Mouse (Mus musculus) c-Kit-positive CD71-positive TER-119-positive erythroid progenitor cells, embryonic 14.5 days (primary cell): Measurements from ENCODE around the gene Pcnp.
"Not testable (repeated sequence)": the region's sequence is repeated elsewhere in the genome, so short reads cannot be mapped to it uniquely, and the experiment has no call there.

Experiments used
- DNase-seq: peaks from one replicate; pipeline ENCODE4 v3.0.0-alpha.2; 2013; ENCODE audit warnings: low spot score

Pcnp gene

DNA sequence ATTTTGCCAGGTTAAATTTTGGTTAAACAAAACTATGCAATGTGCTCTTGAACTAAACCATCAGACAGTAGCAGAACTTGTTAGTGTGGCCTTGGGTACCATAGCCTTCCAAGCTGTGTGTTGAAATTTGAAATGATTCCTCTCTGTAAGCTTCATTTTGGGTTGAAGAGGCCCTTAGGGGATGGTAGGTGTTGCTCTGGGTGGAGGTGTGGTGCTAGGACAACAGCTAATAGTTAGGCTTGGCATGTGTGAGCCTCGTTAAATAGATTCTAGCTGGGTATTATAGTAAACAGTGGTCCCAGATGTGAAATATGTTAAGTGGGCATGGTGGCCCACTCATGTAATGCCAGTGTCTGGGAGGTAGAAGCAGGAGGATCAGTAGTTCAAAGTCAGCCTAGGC, 62.3 kb downstream of the Pcnp start:
- DNase-seq: no peak

DNA sequence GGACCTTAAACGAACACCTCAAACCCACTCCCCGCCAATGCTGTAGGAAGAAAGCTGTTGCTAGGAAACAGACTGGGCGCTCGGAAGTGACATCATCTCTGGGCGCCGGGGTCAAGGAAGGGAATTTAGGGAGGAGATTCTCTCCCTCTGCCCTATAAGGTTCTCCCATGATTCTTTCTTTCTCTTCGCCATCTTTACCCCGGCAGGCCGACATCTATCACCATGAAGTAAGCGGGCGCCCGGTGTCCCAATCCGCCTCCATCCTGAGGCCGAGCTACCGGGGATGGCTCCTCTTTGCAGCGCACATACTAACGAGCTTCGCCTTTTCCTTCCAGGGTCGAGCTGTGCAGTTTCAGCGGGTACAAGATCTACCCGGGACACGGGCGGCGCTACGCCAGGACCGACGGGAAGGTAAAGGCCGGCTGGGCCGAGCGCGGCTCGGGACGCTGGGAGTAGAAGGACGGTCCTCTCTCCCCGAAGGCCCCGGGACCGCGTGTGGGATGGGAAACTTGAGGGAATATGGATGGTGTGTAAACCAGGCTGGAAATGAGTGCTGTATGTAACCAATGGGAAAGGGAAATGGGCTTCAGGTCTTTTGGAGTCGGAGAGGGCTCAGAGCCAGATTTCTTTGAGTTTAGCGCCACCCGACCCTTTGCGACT, 63.2 kb downstream of the Pcnp start, which contains the start of gene Rpl24:
Rpl24 (plus strand) TSS at position 64 of the 660 bp plus-strand sequence.
- peak; percentile 95 for DNase-seq

DNA sequence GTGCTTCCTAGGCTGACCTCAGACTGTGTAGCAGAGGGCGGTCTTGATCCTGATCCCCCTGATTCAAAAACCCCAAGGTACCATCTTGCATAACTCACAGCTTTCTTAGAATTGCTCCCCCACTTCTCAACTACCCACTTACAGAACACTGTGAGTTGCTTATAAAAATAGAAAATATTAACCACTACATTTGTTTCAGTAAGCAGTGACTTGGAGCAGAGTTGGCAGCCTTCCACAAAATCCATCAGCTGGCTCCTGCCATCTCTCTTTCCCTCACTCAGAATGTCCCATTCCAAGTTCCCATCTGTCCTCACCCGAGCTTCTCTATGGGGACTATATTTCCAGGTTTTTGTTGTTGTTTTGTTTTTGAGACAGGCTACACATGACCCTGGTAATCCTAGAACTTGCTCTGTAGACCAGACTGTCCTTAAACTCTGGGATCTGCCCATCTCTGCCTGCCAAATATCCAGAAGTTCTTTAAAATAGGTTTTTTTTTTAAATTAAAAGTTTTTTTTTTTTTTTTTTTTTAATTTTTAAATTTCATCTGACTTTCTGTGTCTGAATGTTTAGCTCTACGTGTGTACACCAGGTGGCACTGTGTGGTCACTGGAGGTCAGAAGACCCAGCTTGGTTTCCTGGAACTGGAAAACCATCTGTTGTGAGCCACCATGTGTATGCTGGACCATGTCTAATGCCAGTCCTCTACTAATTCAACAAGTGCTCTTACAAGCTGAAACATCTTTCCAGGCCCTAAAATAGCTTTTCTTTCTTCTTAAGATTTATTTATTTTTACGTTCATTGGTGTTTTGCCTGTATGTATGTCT, 65.2 kb downstream of the Pcnp start:
- DNase-seq: peak; percentile 44

DNA sequence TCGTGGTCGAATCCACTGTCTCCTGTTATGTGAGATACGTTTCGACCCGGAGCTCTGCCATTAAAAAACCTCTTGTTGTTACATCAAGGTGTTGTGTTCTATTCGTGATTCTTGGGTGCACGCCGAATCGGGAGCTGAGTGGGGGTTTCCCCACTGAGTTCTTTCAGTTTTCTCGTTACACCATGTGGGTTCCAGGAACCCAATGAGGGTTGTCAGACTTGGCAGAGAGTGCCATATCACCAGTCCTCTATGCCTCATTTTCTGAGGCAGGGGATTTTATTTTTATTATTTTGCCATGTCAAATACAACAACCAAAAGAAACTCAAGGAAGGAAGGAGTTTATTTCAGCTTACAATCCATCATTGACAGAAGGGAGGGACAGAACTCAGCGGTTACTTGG, 66.5 kb downstream of the Pcnp start:
- DNase-seq: not testable (repeated sequence)
